Mouse (Mus musculus) erythroblast, embryonic 14.5 days (primary cell): Measurements from ENCODE around the gene Clec2d. TPM values are rescaled to one million over a fixed set of nuclear protein-coding genes. Genes with fewer than 3 reads are reported as not detected.

Experiments used
- H3K27me3 ChIP-seq: 2 replicates; pipeline ENCODE4 v1.6.1; 2012; ENCODE audit warnings: inconsistent platforms; ENCODE audit not compliant: control insufficient read depth
- H3K36me3 ChIP-seq: 2 replicates; pipeline ENCODE4 v1.6.1; 2012; ENCODE audit warnings: mild to moderate bottlenecking, inconsistent platforms; ENCODE audit not compliant: control insufficient read depth
- H3K4me1 ChIP-seq: 2 replicates; pipeline ENCODE4 v1.6.1; 2012; ENCODE audit warnings: inconsistent platforms; ENCODE audit not compliant: control insufficient read depth
- H3K4me3 ChIP-seq: replicated peaks from 2 replicates; pipeline ENCODE3; 2012; ENCODE audit warnings: moderate library complexity, mild to moderate bottlenecking, inconsistent platforms
- H3K9me3 ChIP-seq: 2 replicates; pipeline ENCODE4 v1.6.1; 2012; ENCODE audit warnings: low read length, inconsistent platforms, mixed read lengths; ENCODE audit not compliant: control insufficient read depth
- GATA1 ChIP-seq: IDR thresholded peaks from 2 replicates; pipeline ENCODE4 v1.6.1; 2012; ENCODE audit warnings: low read length, inconsistent platforms, mixed read lengths
- TAL1 ChIP-seq: IDR thresholded peaks from 3 replicates; pipeline ENCODE4 v1.6.1; 2012; ENCODE audit warnings: low read length, inconsistent platforms, mixed read lengths
- polyA plus RNA-seq: library from polyadenylated mRNA; stranded (reverse); fragments of >175 nt; gene quantifications from 2 replicates; pipeline ENCODE4 v1.2.3, GENCODE M21; 2012

Gene Clec2d
- polyA plus RNA-seq, 1 experiment, result not detected

- H3K9me3 ChIP-seq, result no peaks in the 10 kb centered on the region
- H3K27me3 ChIP-seq, result no peaks in the 10 kb centered on the region
- no peaks in the 10 kb centered on the region for H3K4me1 ChIP-seq
- H3K4me3 ChIP-seq, result no peak overlapping the region
- no peaks in the 10 kb centered on the region for H3K36me3 ChIP-seq
- TF ChIP-seq GATA1 (no peak), TAL1 (no peak)
These were observed 28.6 kb downstream of the Clec2d start for GRCm38 (mm10) chr6:129208891-129209519.

DNA sequence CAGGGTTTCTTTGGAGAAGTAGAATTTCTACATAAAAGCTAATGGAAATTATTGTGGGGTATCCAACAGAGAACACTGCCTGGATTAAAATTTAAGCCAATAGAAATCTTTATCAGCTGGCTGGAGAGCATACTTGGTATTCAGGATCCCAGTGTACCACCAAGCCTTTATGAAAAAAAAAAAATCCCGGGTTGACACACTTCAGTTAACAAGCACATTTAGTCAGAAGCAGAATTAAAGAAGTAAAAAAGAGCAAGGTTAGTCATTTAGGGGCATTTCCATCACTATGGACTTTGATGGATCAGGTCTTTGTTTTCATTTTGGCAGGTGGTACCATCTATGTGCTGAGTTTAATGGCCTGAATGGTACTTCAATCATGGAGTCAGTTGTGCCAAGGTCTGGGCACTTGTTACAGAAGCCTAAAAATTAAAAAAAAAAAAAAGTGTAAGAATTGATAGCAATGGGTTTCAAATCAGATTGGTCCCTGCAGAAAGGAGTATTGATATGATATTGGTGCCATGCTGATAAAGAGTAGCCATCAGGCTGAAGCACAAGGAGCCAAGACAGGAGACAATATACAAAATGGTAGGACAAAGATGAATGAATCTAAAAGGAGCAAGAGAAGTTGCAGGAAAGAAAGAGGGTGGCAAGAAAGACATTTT, 29.5 kb downstream of the Clec2d start:
- H3K4me1 ChIP-seq, result no peaks in the 10 kb centered on the region
- TF ChIP-seq GATA1, result no peak
- TF ChIP-seq TAL1, result no peak
- H3K4me3 ChIP-seq, result no peak overlapping the region
- H3K9me3 ChIP-seq, result no peaks in the 10 kb centered on the region
- no peaks in the 10 kb centered on the region for H3K36me3 ChIP-seq
- H3K27me3 ChIP-seq, result no peaks in the 10 kb centered on the region

DNA sequence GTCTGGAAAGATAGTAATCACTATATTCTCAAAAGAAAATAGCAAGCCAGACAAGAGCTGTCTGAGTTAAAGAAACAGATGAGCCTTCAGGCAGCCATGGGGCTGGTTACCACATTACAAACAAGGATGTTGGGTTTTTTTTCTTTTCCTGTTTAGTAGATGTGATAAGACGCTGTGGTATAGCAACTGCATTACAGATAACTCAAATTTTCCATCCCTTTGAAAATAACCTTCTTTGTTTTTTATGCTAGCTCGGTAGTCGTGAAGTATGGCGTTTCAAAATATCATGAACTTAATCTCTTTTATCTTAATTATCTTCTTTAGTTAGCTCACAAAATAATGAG, 30.0 kb downstream of the Clec2d start:
- Histone ChIP-seq H3K36me3 (no peaks in the 10 kb centered on the region), H3K9me3 (no peaks in the 10 kb centered on the region), H3K4me1 (no peaks in the 10 kb centered on the region), H3K27me3 (no peaks in the 10 kb centered on the region), H3K4me3 (no peak overlapping the region)
- no peak for TF ChIP-seq TAL1
- no peak for TF ChIP-seq GATA1

GRCm38 (mm10) chr6:129212421-129213195, 32.2 kb downstream of the Clec2d start:
- Histone ChIP-seq H3K9me3 (no peaks in the 10 kb centered on the region), H3K27me3 (no peaks in the 10 kb centered on the region), H3K4me3 (no peak overlapping the region), H3K36me3 (no peaks in the 10 kb centered on the region), H3K4me1 (peaks cover 7% of the 10 kb centered on the region)
- TF ChIP-seq TAL1 (no peak), GATA1 (no peak)

GRCm38 (mm10) chr6:129213497-129213896, 33.1 kb downstream of the Clec2d start:
- Histone ChIP-seq H3K4me1 (peaks cover 11% of the 10 kb centered on the region), H3K36me3 (no peaks in the 10 kb centered on the region), H3K27me3 (no peaks in the 10 kb centered on the region), H3K9me3 (no peaks in the 10 kb centered on the region), H3K4me3 (no peak overlapping the region)
- TF ChIP-seq TAL1 (no peak), GATA1 (no peak)

DNA sequence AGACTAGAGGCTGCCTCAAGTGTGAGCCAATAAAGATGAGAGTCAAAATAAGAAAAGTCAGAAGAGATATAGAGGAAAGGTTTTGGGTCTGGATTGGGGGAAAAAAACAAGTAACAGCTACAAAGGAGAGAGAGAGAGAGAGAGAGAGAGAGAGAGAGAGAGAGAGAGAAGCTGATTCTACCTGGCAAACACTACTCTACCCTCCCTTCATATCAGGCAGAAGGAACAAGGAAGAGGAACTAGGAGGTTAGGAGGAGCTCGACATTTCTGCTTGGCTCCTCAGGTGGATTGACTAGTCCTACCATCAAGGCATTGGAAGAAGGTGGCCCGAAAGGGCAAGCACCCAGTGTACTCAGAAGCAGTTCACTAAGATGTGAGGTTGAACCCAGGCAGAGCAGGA, 33.8 kb downstream of the Clec2d start:
- Histone ChIP-seq H3K4me3 (no peak overlapping the region), H3K27me3 (no peaks in the 10 kb centered on the region), H3K9me3 (no peaks in the 10 kb centered on the region), H3K4me1 (peaks cover 15% of the 10 kb centered on the region), H3K36me3 (no peaks in the 10 kb centered on the region)
- TF ChIP-seq TAL1 (no peak), GATA1 (no peak)

- H3K4me3 ChIP-seq, result no peak overlapping the region
- peaks cover 21% of the 10 kb centered on the region for H3K4me1 ChIP-seq
- no peak for TF ChIP-seq TAL1
- no peak for TF ChIP-seq GATA1
- no peaks in the 10 kb centered on the region for H3K27me3 ChIP-seq
- no peaks in the 10 kb centered on the region for H3K36me3 ChIP-seq
- H3K9me3 ChIP-seq, result no peaks in the 10 kb centered on the region
These were observed 34.6 kb downstream of the Clec2d start for GRCm38 (mm10) chr6:129215053-129215452.

DNA sequence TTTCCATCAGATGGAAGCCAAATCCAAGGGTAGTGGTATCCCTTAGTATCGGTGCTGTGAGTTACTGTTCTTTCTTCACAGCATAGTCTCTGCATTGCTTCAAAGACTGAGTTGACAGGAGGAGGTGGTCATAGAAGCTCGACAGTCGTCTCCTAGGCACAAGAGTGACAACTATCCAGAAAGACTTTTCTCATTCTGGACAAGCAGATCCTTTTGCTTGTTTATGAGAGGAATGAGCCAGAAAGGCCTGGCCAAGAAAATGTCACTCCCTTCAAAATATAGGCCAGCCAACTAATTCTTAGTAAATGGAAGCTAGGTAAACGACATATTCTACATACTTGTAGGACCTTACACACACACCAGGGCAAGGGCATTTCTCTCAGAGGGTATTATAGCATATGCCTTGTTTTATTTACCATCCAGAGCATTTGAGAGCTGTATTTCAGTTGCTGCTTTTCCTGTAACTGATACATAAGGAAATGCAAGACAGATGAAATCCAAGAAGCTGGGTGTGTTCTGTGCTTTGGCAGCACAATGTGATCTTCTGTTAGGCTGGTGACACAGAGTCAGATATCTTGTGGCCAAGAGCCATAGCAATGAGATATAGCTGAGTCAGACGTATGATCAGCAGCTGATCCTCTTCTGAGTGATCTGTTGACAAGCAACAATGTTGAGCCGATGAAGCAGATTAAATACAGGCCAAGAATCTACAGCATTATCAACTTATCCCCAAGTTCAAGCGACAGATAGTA, 35.6 kb downstream of the Clec2d start:
- TF ChIP-seq TAL1 (no peak), GATA1 (no peak)
- Histone ChIP-seq H3K4me1 (peaks cover 30% of the 10 kb centered on the region), H3K27me3 (no peaks in the 10 kb centered on the region), H3K4me3 (no peak overlapping the region), H3K9me3 (no peaks in the 10 kb centered on the region), H3K36me3 (no peaks in the 10 kb centered on the region)

GRCm38 (mm10) chr6:129216721-129217230, 36.4 kb downstream of the Clec2d start:
- peaks cover 33% of the 10 kb centered on the region for H3K4me1 ChIP-seq
- H3K4me3 ChIP-seq, result no peak overlapping the region
- no peaks in the 10 kb centered on the region for H3K9me3 ChIP-seq
- H3K36me3 ChIP-seq, result no peaks in the 10 kb centered on the region
- no peaks in the 10 kb centered on the region for H3K27me3 ChIP-seq
- TF ChIP-seq GATA1 (no peak), TAL1 (no peak)
